Mouse (Mus musculus): ENCODE results near the gene Zfp704. TPM values are rescaled to one million over a fixed set of nuclear protein-coding genes. Genes with fewer than 3 reads are reported as not detected.
"Not testable (repeated sequence)": the region's sequence is repeated elsewhere in the genome, so short reads cannot be mapped to it uniquely, and the experiment has no call there.

The Zfp704 gene
- polyA plus RNA-seq, 1 experiment from 2014 or later: 7.8 TPM

- 94% methylated on average over 4 of the region's 4 CpGs for WGBS
- Histone ChIP-seq H3K27me3 (no peaks in the 10 kb centered on the region), H3K27ac (no peak overlapping the region), H3K36me3 (no peaks in the 10 kb centered on the region), H3K4me2 (replicated peaks) (no peak overlapping the region), H3K9me3 (no peaks in the 10 kb centered on the region), H3K4me1 (replicated peaks) (peaks cover 26% of the 10 kb centered on the region), H3K9ac (replicated peaks) (no peak overlapping the region), H3K4me3 (replicated peaks) (no peak overlapping the region)
- ATAC-seq: no peak
Measured at GRCm38 (mm10) chr3:9570782-9571181, 39.1 kb downstream of the Zfp704 start.

- WGBS: 100% methylated on average over 4 of the region's 4 CpGs
- H3K4me2 ChIP-seq (replicated peaks); H3K9me3 ChIP-seq: not testable (repeated sequence)
Measured at GRCm38 (mm10) chr3:9569706-9570105, 40.2 kb downstream of the Zfp704 start.

GRCm38 (mm10) chr3:9568565-9569228 is 41.2 kb downstream of the Zfp704 start:
- H3K4me3 ChIP-seq (replicated peaks): no peak overlapping the region
- H3K9me3 ChIP-seq: no peaks in the 10 kb centered on the region
- 0 out of 2 replicates have a peak overlapping the region, but pooled peaks have one; percentile 5 for H3K4me2 ChIP-seq (replicated peaks)
- ATAC-seq: no peak
- H3K9ac ChIP-seq (replicated peaks): no peak overlapping the region; the same call in 1 of the 2 replicates
- no peaks in the 10 kb centered on the region for H3K27me3 ChIP-seq
- no peaks in the 10 kb centered on the region for H3K36me3 ChIP-seq
- no peak overlapping the region for H3K27ac ChIP-seq
- 82% methylated on average over 10 of the region's 10 CpGs for WGBS
- H3K4me1 ChIP-seq (replicated peaks): peaks cover 14% of the 10 kb centered on the region

More at GRCm38 (mm10) chr3:9569706-9570105, 40.2 kb downstream of the Zfp704 start:
- not testable (repeated sequence) for ATAC-seq; H3K4me3 ChIP-seq (replicated peaks); H3K27me3 ChIP-seq; H3K27ac ChIP-seq; H3K36me3 ChIP-seq; H3K9ac ChIP-seq (replicated peaks)
- peaks cover 21% of the 10 kb centered on the region for H3K4me1 ChIP-seq (replicated peaks)

GRCm38 (mm10) chr3:9567948-9568347 is 41.9 kb downstream of the Zfp704 start:
- peak overlapping the region; percentile 5; the same call in 1 of the 2 replicates for H3K4me2 ChIP-seq (replicated peaks)
- ATAC-seq: no peak

GRCm38 (mm10) chr3:9566831-9567230 is 43.1 kb downstream of the Zfp704 start:
- Histone ChIP-seq H3K9ac (replicated peaks) (no peak overlapping the region), H3K4me3 (replicated peaks) (no peak overlapping the region), H3K4me1 (replicated peaks) (peaks cover 20% of the 10 kb centered on the region), H3K27ac (no peak overlapping the region), H3K27me3 (no peaks in the 10 kb centered on the region), H3K9me3 (no peaks in the 10 kb centered on the region), H3K4me2 (replicated peaks) (no peak overlapping the region), H3K36me3 (no peaks in the 10 kb centered on the region)
- WGBS: 91% methylated on average over 3 of the region's 3 CpGs
- no peak for ATAC-seq

More at GRCm38 (mm10) chr3:9567948-9568347, 41.9 kb downstream of the Zfp704 start:
- Histone ChIP-seq H3K4me1 (replicated peaks) (peaks cover 14% of the 10 kb centered on the region), H3K27me3 (no peaks in the 10 kb centered on the region), H3K9ac (replicated peaks) (no peak overlapping the region), H3K9me3 (no peaks in the 10 kb centered on the region), H3K36me3 (no peaks in the 10 kb centered on the region), H3K27ac (no peak overlapping the region), H3K4me3 (replicated peaks) (no peak overlapping the region)
- 49% methylated on average over 8 of the region's 8 CpGs for WGBS

GRCm38 (mm10) chr3:9563562-9563961 is 46.3 kb downstream of the Zfp704 start:
- no peak overlapping the region for H3K27ac ChIP-seq
- no peak for ATAC-seq

GRCm38 (mm10) chr3:9562649-9563328 is 47.1 kb downstream of the Zfp704 start:
- H3K4me2 ChIP-seq (replicated peaks): no peak overlapping the region
- no peak overlapping the region for H3K4me3 ChIP-seq (replicated peaks)
- WGBS: 89% methylated on average over 11 of the region's 11 CpGs
- no peaks in the 10 kb centered on the region for H3K27me3 ChIP-seq
- H3K36me3 ChIP-seq: no peaks in the 10 kb centered on the region
- 0 out of 2 replicates have a peak, but pooled peaks have one; percentile 56 for ATAC-seq
- no peak overlapping the region for H3K9ac ChIP-seq (replicated peaks)
- peaks cover 8% of the 10 kb centered on the region for H3K4me1 ChIP-seq (replicated peaks)
- no peak overlapping the region for H3K27ac ChIP-seq
- no peaks in the 10 kb centered on the region for H3K9me3 ChIP-seq

More at GRCm38 (mm10) chr3:9563562-9563961, 46.3 kb downstream of the Zfp704 start:
- Histone ChIP-seq H3K27me3 (no peaks in the 10 kb centered on the region), H3K9ac (replicated peaks) (no peak overlapping the region), H3K36me3 (no peaks in the 10 kb centered on the region), H3K4me3 (replicated peaks) (no peak overlapping the region), H3K9me3 (no peaks in the 10 kb centered on the region), H3K4me1 (replicated peaks) (peaks cover 16% of the 10 kb centered on the region), H3K4me2 (replicated peaks) (no peak overlapping the region)
- WGBS: 65% methylated on average over 7 of the region's 7 CpGs

GRCm38 (mm10) chr3:9557778-9558560 is 51.9 kb downstream of the Zfp704 start:
- 66% methylated on average over 6 of the region's 6 CpGs for WGBS
- Histone ChIP-seq H3K9me3 (no peaks in the 10 kb centered on the region), H3K36me3 (no peaks in the 10 kb centered on the region), H3K4me1 (replicated peaks) (peaks cover 9% of the 10 kb centered on the region; the same call in 1 of the 2 replicates), H3K4me3 (replicated peaks) (no peak overlapping the region), H3K4me2 (replicated peaks) (no peak overlapping the region), H3K27ac (no peak overlapping the region), H3K9ac (replicated peaks) (no peak overlapping the region), H3K27me3 (no peaks in the 10 kb centered on the region)
- no peak for ATAC-seq

GRCm38 (mm10) chr3:9556137-9556536 is 53.7 kb downstream of the Zfp704 start:
- no peaks in the 10 kb centered on the region for H3K27me3 ChIP-seq
- ATAC-seq: no peak
- no peak overlapping the region for H3K4me2 ChIP-seq (replicated peaks)
- H3K9me3 ChIP-seq: no peaks in the 10 kb centered on the region
- WGBS: 76% methylated on average over 5 of the region's 5 CpGs
- H3K4me3 ChIP-seq (replicated peaks): no peak overlapping the region
- no peak overlapping the region for H3K27ac ChIP-seq
- no peaks in the 10 kb centered on the region for H3K36me3 ChIP-seq
- 0 out of 2 replicates have a peak, but pooled peaks cover 4% of the 10 kb centered on the region for H3K4me1 ChIP-seq (replicated peaks)
- H3K9ac ChIP-seq (replicated peaks): no peak overlapping the region

GRCm38 (mm10) chr3:9554916-9555315 is 55.0 kb downstream of the Zfp704 start:
- no peak for ATAC-seq
- H3K27ac ChIP-seq: no peak overlapping the region
- WGBS: 93% methylated on average over 6 of the region's 6 CpGs

GRCm38 (mm10) chr3:9552332-9552731 is 57.6 kb downstream of the Zfp704 start:
- H3K9me3 ChIP-seq: no peaks in the 10 kb centered on the region
- 0 out of 2 replicates have a peak, but pooled peaks have one; percentile 8 for ATAC-seq
- no peak overlapping the region for H3K4me3 ChIP-seq (replicated peaks)
- H3K4me2 ChIP-seq (replicated peaks): no peak overlapping the region
- no peak overlapping the region for H3K27ac ChIP-seq
- 78% methylated on average over 8 of the region's 8 CpGs for WGBS
- peaks cover 13% of the 10 kb centered on the region for H3K4me1 ChIP-seq (replicated peaks)
- H3K27me3 ChIP-seq: no peaks in the 10 kb centered on the region
- no peaks in the 10 kb centered on the region for H3K36me3 ChIP-seq
- H3K9ac ChIP-seq (replicated peaks): no peak overlapping the region

More at GRCm38 (mm10) chr3:9554916-9555315, 55.0 kb downstream of the Zfp704 start:
- no peak overlapping the region for H3K9ac ChIP-seq (replicated peaks)
- no peak overlapping the region for H3K4me3 ChIP-seq (replicated peaks)
- H3K9me3 ChIP-seq: no peaks in the 10 kb centered on the region
- H3K4me1 ChIP-seq (replicated peaks): 0 out of 2 replicates have a peak, but pooled peaks cover 4% of the 10 kb centered on the region
- H3K36me3 ChIP-seq: no peaks in the 10 kb centered on the region
- H3K27me3 ChIP-seq: no peaks in the 10 kb centered on the region
- no peak overlapping the region for H3K4me2 ChIP-seq (replicated peaks)

- 83% methylated on average over 1 of the region's 1 CpGs for WGBS
- H3K27ac ChIP-seq: no peak overlapping the region
Measured at GRCm38 (mm10) chr3:9550930-9551329, 59.0 kb downstream of the Zfp704 start.

More at GRCm38 (mm10) chr3:9550930-9551329, 59.0 kb downstream of the Zfp704 start:
- no peaks in the 10 kb centered on the region for H3K27me3 ChIP-seq
- no peak for ATAC-seq
- H3K9me3 ChIP-seq: no peaks in the 10 kb centered on the region
- no peak overlapping the region for H3K4me3 ChIP-seq (replicated peaks)
- no peak overlapping the region for H3K9ac ChIP-seq (replicated peaks)
- H3K36me3 ChIP-seq: no peaks in the 10 kb centered on the region
- H3K4me1 ChIP-seq (replicated peaks): peaks cover 24% of the 10 kb centered on the region
- no peak overlapping the region for H3K4me2 ChIP-seq (replicated peaks)

All from midbrain, embryonic 13.5 days (tissue).